8 mouse cellular contexts compared by ENCODE assay signal in genomic region chr14:20294117-20294892, GRCm38 (mm10). TPM values are rescaled to one million over a fixed set of nuclear protein-coding genes. Genes with fewer than 3 reads are reported as not detected.
DNase-seq lines count a peak whose midpoint lies in the region; ATAC-seq and TF ChIP-seq lines count a peak whose summit lies in the region.

Gene Nudt13, plus strand, starts transcription at chr14:20294697.

- H3K4me2 ChIP-seq in forebrain, embryonic 13.5 days, result peak within 1 kb of the TSS; percentile 58
- H3K4me2 ChIP-seq in liver, postnatal 0 days (ENCODE audit: low read depth, low read length), result peak within 1 kb of the TSS; percentile 69
- H3K4me2 ChIP-seq in neural tube, embryonic 14.5 days (ENCODE audit: low read depth, low read length), result peak within 1 kb of the TSS; percentile 43; the same call in 1 of the 2 replicates

- H3K27me3 ChIP-seq in ES-Bruce4 (ENCODE audit: control insufficient read depth, insufficient read depth, low read length, poor library complexity, severe bottlenecking), result no peaks in the 10 kb centered on the region
- no peaks in the 10 kb centered on the region for H3K27me3 ChIP-seq in forebrain, embryonic 13.5 days
- H3K27me3 ChIP-seq in liver, postnatal 0 days (ENCODE audit: insufficient read depth, low read length), result no peaks in the 10 kb centered on the region
- no peaks in the 10 kb centered on the region for H3K27me3 ChIP-seq in neural tube, embryonic 14.5 days (ENCODE audit: control insufficient read depth, insufficient read depth, low read length)

- no peaks in the 10 kb centered on the region for H3K4me1 ChIP-seq in ES-Bruce4 (ENCODE audit: control insufficient read depth, insufficient read depth, low read length)
- peaks cover 13% of the 10 kb centered on the region for H3K4me1 ChIP-seq in forebrain, embryonic 13.5 days
- peaks cover 8% of the 10 kb centered on the region; the same call in 1 of the 2 replicates for H3K4me1 ChIP-seq in liver, postnatal 0 days (ENCODE audit: insufficient read depth)
- H3K4me1 ChIP-seq in neural tube, embryonic 14.5 days (ENCODE audit: control insufficient read depth, insufficient read depth, low read length), result no peaks in the 10 kb centered on the region

- H3K36me3 ChIP-seq in ES-Bruce4 (ENCODE audit: control insufficient read depth, insufficient read depth, low read length, poor library complexity, severe bottlenecking), result no peaks in the 10 kb centered on the region
- H3K36me3 ChIP-seq in forebrain, embryonic 13.5 days (ENCODE audit: poor library complexity, severe bottlenecking), result no peaks in the 10 kb centered on the region
- H3K36me3 ChIP-seq in liver, postnatal 0 days (replicated peaks; ENCODE audit: insufficient read depth, low read length), result no peaks in the 10 kb centered on the region
- H3K36me3 ChIP-seq in neural tube, embryonic 14.5 days (ENCODE audit: control insufficient read depth, insufficient read depth, low read length), result no peaks in the 10 kb centered on the region

- no peak within 1 kb of the TSS for H3K27ac ChIP-seq in ES-Bruce4 (ENCODE audit: insufficient read depth, low read length)
- H3K27ac ChIP-seq in forebrain, embryonic 13.5 days, result no peak within 1 kb of the TSS
- no peak within 1 kb of the TSS for H3K27ac ChIP-seq in liver, postnatal 0 days (ENCODE audit: low read depth)
- H3K27ac ChIP-seq in neural tube, embryonic 14.5 days (ENCODE audit: low read depth, low read length), result no peak within 1 kb of the TSS

- peak; percentile 99 for ATAC-seq in cerebellum, adult (ENCODE audit: insufficient number of reproducible peaks, low FRiP score, low TSS enrichment)
- ATAC-seq in forebrain, embryonic 13.5 days, result peak; percentile 98
- ATAC-seq in liver, postnatal 0 days, result peak; percentile 99
- peak; percentile 97 for ATAC-seq in neural tube, embryonic 14.5 days (ENCODE audit: low read depth)

- no peak for TF ChIP-seq EP300 in ES-Bruce4 (IDR thresholded peaks at IDR 0.05; ENCODE audit: insufficient read depth, low read depth, low read length)
- peak; percentile 45; the same call in 1 of the 2 replicates for TF ChIP-seq EP300 in liver, postnatal 0 days (IDR thresholded peaks at IDR 0.05; ENCODE audit: low read depth)

- WGBS in forebrain, embryonic 13.5 days, result 25% methylated on average over 14 of the region's 14 CpGs
- 21% methylated on average over 14 of the region's 14 CpGs for WGBS in large intestine, adult 2 months
- WGBS in liver, postnatal 0 days (ENCODE audit: insufficient replicate concordance), result 21% methylated on average over 14 of the region's 14 CpGs
- 26% methylated on average over 14 of the region's 14 CpGs for WGBS in neural tube, embryonic 14.5 days

- intact Hi-C loops in heart, postnatal 10 days (cut with DNase I), result no loop called here

- peak within 1 kb of the TSS; percentile 90 for H3K4me3 ChIP-seq in ES-Bruce4 (ENCODE audit: low read depth, low read length)
- peak within 1 kb of the TSS; percentile 55 for H3K4me3 ChIP-seq in forebrain, embryonic 13.5 days
- peak within 1 kb of the TSS; percentile 73 for H3K4me3 ChIP-seq in liver, postnatal 0 days (ENCODE audit: low read depth, low read length)
- H3K4me3 ChIP-seq in neural tube, embryonic 14.5 days (ENCODE audit: low read depth, low read length), result peak within 1 kb of the TSS; percentile 47

- TF ChIP-seq POLR2A in ES-Bruce4 (IDR thresholded peaks at IDR 0.05; ENCODE audit: insufficient read depth, low read length), result no peak

- no peak for TF ChIP-seq CTCF in ES-Bruce4 (IDR thresholded peaks at IDR 0.05; ENCODE audit: low read depth, low read length)
- no peak for TF ChIP-seq CTCF in liver, postnatal 0 days (IDR thresholded peaks at IDR 0.05; ENCODE audit: low read depth)

- H3K9ac ChIP-seq in ES-Bruce4 (ENCODE audit: low read depth, poor library complexity, severe bottlenecking), result peak within 1 kb of the TSS; percentile 74
- peak within 1 kb of the TSS; percentile 47 for H3K9ac ChIP-seq in forebrain, embryonic 13.5 days
- H3K9ac ChIP-seq in liver, postnatal 0 days (replicated peaks), result peak within 1 kb of the TSS; percentile 53
- no peak within 1 kb of the TSS for H3K9ac ChIP-seq in neural tube, embryonic 14.5 days (replicated peaks; ENCODE audit: low read depth, low read length)

- no peaks in the 10 kb centered on the region for H3K9me3 ChIP-seq in ES-Bruce4 (replicated peaks; ENCODE audit: control insufficient read depth, insufficient read depth, low read length, poor library complexity, severe bottlenecking)
- H3K9me3 ChIP-seq in forebrain, embryonic 13.5 days (replicated peaks), result no peaks in the 10 kb centered on the region
- no peaks in the 10 kb centered on the region for H3K9me3 ChIP-seq in liver, postnatal 0 days (ENCODE audit: low read length)
- H3K9me3 ChIP-seq in neural tube, embryonic 14.5 days (ENCODE audit: control insufficient read depth, low read length), result no peaks in the 10 kb centered on the region

- peak; percentile 92 for DNase-seq in heart, postnatal 10 days
- peak; percentile 94 for DNase-seq in large intestine, adult 2 months (ENCODE audit: low read depth, low spot score)
- DNase-seq in liver, postnatal 0 days, result peak; percentile 80
- DNase-seq in testis, postnatal 10 days (ENCODE audit: low spot score), result peak; percentile 65

RNA-seq across cellular contexts. Expression of gene Nudt13, which starts in this region (rescaled TPM):
- 14.0 and 16.1 TPM in 2 replicates for polyA plus RNA-seq in ES-Bruce4 (2011; ENCODE audit: insufficient read depth, insufficient read length, low read depth, missing spikeins)
- polyA plus RNA-seq in forebrain, embryonic 13.5 days (2015; fragmentation: Nextera tagmentation; extraction: Ambion mirVana), result 15.8 and 16.4 TPM in 2 replicates
- 10 to 100 TPM; 23.3 to 27.0 TPM for total RNA-seq in heart, postnatal 10 days (2021)
- 10.0 and 14.3 TPM in 2 replicates for polyA plus RNA-seq in large intestine, adult 2 months (2012; rRNA removed)
- 3.8 and 5.5 TPM in 2 replicates for polyA plus RNA-seq in liver, postnatal 0 days (2015; fragmentation: Nextera tagmentation; extraction: Ambion mirVana)
- polyA plus RNA-seq in neural tube, embryonic 14.5 days (2014; fragmentation: Nextera tagmentation; extraction: Ambion mirVana), result 9.8 and 10.5 TPM in 2 replicates
